Mouse (Mus musculus) cerebellum, adult 8-10 months (tissue): ENCODE measurements at regions not wholly inside any gene's neighbourhood (a gene's known extent, or its start where the extent isn't known, plus 50 kb on each side); places are given as distances from the start of the nearest gene placed in this dataset.
A peak's percentile ranks its signal among the peaks of the same experiment; 100 is the strongest.

ENCODE experiments used
- DNase-seq: peaks from one replicate; pipeline ENCODE4 v3.0.0; 2022

- no peak for DNase-seq
These were observed 340.8 kb upstream of the Mki67 start for GRCm38 (mm10) chr7:136056876-136057484.

GRCm38 (mm10) chr7:136058319-136058718, 342.2 kb upstream of the Mki67 start:
- DNase-seq = no peak

- no peak for DNase-seq
These were observed 342.9 kb upstream of the Mki67 start for GRCm38 (mm10) chr7:136058751-136059681.

- DNase-seq = no peak
These were observed 343.7 kb upstream of the Mki67 start for GRCm38 (mm10) chr7:136059896-136060295.

GRCm38 (mm10) chr7:136060339-136061073, 344.3 kb upstream of the Mki67 start:
- peak; percentile 12 for DNase-seq

- DNase-seq = no peak
These were observed 346.5 kb upstream of the Mki67 start for GRCm38 (mm10) chr7:136062658-136063057.

GRCm38 (mm10) chr7:136065038-136065678, 349.0 kb upstream of the Mki67 start:
- no peak for DNase-seq

GRCm38 (mm10) chr7:136065679-136066055, 349.5 kb upstream of the Mki67 start:
- no peak for DNase-seq

GRCm38 (mm10) chr7:136070881-136071280, 354.7 kb upstream of the Mki67 start:
- no peak for DNase-seq

- no peak for DNase-seq
These were observed 355.2 kb upstream of the Mki67 start for GRCm38 (mm10) chr7:136071331-136071730.

GRCm38 (mm10) chr7:136073265-136073799, 357.2 kb upstream of the Mki67 start:
- no peak for DNase-seq

- DNase-seq = no peak
These were observed 357.9 kb upstream of the Mki67 start for GRCm38 (mm10) chr7:136074043-136074442.

GRCm38 (mm10) chr7:136081534-136082252, 365.5 kb upstream of the Mki67 start:
- no peak for DNase-seq

GRCm38 (mm10) chr7:136082253-136082867, 366.2 kb upstream of the Mki67 start:
- DNase-seq = no peak

- DNase-seq = no peak
These were observed 366.8 kb upstream of the Mki67 start for GRCm38 (mm10) chr7:136083005-136083404.

- DNase-seq = no peak
These were observed 367.6 kb upstream of the Mki67 start for GRCm38 (mm10) chr7:136083571-136084342.

GRCm38 (mm10) chr7:136088785-136089184, 372.6 kb upstream of the Mki67 start:
- DNase-seq = no peak

- DNase-seq = no peak
These were observed 378.7 kb upstream of the Mki67 start for GRCm38 (mm10) chr7:136094681-136095360.

GRCm38 (mm10) chr7:136104021-136104420, 387.9 kb upstream of the Mki67 start:
- DNase-seq = no peak

- DNase-seq = no peak
These were observed 396.0 kb upstream of the Mki67 start for GRCm38 (mm10) chr7:136112163-136112562.
